Mouse (Mus musculus): ENCODE results near the gene Nek8. TPM values are rescaled to one million over a fixed set of nuclear protein-coding genes. Genes with fewer than 3 reads are reported as not detected.
A peak's percentile ranks its signal among the peaks of the same experiment; 100 is the strongest.
"Not testable (repeated sequence)": the region's sequence is repeated elsewhere in the genome, so short reads cannot be mapped to it uniquely, and the experiment has no call there.

Nek8 gene
- 1 to 10 TPM in 1 of 2 experiments, under 1 TPM in 1; 0.99 to 1.2 TPM for total RNA-seq (2021)
- long read RNA-seq, experiment 1, result 0 reads
- long read RNA-seq, experiment 2, result 0 reads

DNA sequence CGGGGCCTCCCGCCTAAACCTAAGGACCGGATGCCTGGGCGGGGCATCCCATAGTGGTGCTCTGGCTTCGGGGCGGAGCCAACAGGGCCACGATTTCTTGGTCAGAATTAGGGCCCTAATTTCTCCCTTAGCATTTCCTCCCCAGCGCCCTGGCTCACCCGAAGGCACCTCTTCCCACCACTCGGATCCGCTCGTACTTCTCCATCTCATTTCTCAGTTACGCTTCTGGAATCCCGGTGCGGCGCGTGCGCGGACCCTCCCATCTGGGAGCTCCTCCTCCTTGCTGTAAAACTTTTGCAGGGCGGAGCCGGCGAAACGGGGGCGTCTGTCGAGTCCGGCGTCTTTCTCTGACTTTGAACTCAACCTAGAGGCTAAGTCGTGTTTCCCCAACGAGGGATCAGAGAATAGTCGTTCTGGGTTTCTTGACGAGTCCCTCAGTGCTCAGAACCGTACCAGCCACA is at the start of gene Nek8, which contains the start of gene Tlcd1:
TSS of gene Nek8 (minus strand) at position 274 of the 461 bp plus-strand sequence.
TSS of gene Tlcd1 (plus strand) at position 310 of the 461 bp plus-strand sequence.
- peak; percentile 88 for DNase-seq

DNA sequence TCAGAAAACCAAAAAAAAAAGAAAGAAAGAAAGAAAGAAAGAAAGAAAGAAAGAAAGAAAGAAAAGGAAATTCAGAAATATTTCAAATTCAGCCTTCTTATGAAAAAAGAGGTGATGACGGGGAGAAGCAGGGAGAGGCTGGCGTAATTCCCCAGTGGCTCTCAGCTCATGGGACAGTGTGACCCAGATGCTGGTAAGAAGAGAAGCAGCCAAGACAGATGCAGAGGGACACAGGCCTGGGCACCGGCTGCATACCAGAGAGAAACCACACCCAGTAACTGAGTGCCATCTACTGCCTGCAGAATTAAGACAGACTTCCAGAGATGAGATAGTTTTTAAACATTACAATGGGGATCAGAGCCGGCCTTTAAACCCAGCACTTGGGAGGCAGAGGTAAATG is 47.1 kb upstream of the Nek8 start:
- peak; percentile 37 for DNase-seq

DNA sequence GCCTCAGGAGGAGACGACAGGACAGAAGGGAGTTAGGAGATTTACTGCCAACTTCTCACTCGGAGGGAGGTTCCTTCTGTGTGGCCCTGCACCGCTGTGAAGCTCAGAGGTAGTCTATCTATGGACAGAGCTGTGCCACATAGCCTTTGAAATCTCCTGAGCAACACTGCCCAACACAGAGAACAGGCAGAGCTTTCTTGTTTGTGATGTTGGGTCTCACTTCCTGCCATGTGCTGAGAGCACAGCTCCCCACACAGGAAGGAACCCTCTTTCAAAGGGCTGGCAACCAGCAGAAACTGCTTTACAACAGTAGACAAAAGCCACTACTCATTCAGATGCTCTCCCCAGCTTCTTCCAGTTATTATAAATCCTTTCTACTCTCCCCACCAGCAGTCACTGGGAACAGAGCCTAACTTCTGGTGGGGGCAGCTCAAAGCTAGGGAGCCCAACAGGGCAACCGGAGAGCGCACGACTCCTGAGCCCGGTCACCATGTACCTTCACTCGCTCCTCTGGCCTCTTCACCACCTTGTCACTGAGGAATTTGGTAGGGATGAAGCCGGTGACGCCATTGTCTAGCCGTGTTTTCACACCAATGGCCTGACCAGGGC is 39.3 kb upstream of the Nek8 start:
- no peak for DNase-seq

DNA sequence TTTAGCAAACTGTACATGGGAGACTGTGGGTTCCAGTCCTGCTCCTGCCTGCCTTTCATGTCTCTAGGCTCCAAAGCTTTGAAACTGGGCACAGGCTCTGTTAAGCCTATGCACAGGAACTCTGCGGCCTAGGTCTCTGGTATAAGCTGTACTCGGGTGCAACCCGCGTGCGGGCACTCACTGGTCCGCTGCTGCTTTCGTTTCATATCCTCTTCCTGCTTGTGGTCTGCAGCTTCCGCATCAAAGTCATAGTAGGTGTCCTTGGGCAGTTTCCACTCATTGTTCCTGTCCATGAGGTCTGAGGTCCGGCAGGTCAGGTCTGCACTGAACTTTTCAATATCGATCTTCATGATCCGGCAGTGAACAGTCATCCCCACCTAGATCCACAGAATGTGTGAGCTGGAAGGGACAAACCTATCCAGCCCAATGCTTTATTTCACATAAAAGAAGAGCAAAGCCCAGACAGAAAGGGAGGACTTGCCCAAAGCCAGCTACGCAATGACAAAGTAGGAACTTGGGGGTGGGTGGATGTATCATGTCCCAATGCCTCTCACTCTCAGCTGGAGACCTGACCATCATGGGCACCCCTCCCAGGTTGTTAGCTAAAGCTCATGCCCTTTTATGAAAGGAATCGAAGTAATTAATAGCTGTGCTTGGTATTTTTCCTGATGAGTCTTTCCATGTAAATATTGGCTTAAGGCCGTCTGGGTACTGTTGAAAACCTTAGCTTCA is 36.8 kb upstream of the Nek8 start:
- no peak for DNase-seq

GRCm38 (mm10) chr11:78211513-78211912 is 35.0 kb upstream of the Nek8 start:
- DNase-seq, result no peak

- DNase-seq, result no peak
Observed at GRCm38 (mm10) chr11:78210615-78211014, 34.1 kb upstream of the Nek8 start.

DNA sequence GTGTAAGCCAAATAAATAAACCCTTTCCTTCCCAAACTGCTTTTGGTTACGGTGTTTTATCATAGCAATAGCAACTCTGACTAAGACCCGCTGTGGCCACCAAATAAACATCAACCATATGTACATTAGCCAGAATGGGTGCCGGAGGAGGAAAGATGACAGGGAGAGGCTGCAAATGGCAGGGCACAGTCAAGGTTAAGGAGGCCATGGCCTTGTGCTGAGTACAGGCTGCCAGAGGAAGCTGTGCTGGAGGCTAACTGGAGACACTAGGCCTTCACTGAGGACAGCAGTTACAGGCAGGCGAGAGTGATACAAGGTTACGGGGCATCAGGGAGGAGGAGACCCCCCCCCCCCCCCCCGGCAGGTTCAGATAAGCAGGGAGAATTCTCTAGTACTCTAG is 33.4 kb upstream of the Nek8 start:
- DNase-seq, result no peak

GRCm38 (mm10) chr11:78207190-78207589 is 30.7 kb upstream of the Nek8 start:
- no peak for DNase-seq

DNA sequence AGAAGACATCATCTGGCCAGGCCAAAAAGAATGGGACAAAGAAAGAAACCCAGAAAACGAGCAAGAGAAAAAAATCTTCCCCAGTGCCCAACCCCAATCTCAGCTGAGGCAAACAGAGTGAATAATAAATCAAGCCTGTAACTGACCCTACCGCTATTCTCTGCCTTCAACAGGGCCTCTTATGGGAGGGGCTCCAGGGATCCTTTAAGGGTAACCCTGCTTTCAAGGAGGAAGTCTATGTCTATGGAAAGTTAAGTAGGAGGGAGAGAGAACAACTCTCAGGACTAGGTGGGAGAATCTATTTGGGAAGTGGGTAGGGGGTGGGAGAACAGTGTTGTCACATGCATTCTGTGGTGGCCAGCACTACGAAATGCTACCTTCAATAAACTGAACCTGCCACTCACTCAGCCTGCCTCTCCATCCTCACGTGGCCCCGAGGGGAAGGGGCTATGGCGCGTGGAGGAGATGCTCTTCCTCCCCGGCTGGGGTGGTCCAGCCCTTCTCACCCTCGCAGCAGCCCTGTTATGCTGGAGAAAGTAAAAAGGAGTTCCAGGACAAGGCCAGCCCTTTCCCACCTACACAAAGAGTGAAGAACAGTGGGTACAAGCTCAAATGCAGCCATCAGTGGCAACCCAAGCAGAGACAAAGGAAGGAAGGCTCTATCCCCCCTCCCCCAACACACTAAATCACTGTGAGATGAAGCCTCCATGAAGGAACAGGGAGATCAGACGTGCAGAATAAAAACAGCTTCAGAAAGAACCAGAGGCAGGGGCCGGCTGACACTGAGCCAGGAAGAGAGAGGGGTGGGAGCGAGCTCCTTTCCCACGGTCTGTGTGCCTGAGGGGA is 29.1 kb upstream of the Nek8 start:
- DNase-seq, result no peak

DNA sequence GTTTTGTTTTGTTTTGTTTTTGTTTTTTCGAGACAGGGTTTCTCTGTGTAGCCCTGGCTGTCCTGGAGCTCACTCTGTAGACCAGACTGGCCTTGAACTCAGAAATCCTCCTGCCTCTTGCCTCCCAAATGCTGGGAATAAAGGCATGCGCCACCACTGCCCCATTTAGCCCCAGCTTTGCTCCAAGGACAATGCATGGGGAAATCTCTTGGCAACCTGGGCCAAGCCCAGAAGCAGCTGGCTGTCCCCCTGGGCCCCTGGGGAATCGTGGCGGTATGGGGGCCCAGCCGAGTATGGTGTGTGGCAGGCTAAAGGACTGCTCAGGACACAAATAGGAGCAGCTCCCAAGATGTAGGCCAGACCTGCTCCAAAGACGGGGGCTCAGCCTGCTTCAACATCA is 27.8 kb upstream of the Nek8 start:
- DNase-seq, result no peak

DNA sequence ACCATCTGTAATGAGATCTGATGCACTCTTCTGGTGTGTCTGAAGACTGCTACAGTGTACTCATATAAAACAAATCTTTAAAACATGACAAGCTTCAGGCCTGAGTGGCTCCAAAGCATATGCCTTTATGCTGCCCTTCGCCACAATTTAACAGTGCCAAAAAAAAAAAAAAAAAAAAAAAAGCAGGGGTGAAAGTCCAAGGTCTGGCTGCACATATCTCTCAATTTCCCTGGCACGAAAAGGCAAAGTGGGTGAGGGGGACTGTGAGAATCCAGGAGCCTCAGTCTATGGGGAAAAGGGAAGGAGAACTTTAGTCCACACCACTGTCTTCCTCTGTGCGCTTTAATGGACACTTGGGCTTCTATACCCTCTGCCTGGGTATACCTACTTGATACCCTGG is 25.9 kb upstream of the Nek8 start:
- no peak for DNase-seq

DNA sequence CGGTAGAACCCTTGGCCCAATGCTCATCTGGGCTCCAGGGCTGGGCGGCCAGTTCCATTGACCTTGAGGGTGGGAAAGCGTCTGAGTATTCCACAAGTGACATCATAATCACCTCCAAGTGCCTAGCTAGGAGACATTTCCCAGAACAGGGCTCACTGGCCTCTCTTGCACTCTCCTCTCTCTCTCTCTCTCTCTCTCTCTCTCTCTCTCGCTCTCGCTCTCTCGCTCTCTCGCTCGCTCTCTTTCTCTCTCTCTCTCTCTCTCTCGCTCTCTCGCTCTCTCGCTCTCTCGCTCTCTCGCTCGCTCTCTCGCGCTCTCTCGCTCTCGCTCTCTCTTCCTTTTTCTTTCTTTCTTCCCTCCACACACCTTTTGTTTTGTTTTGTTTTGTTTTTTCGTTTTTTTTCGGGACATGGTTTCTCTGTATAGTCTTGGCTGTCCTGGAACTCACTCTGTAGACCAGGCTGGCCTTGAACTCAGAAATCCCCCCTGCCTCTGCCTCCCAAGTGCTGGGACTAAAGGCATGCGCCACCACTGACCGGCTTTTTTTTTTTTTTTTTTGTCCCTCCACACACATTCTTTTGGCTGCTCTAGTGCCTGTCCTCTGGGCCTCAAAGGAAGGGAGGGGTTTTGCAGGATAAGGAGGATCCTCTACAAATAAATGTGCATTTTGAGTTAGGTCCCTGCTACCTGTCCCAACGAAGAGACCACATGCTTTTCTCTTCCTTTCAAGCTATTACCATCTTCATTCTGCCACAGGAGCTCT is 18.8 kb upstream of the Nek8 start:
- no peak for DNase-seq

DNA sequence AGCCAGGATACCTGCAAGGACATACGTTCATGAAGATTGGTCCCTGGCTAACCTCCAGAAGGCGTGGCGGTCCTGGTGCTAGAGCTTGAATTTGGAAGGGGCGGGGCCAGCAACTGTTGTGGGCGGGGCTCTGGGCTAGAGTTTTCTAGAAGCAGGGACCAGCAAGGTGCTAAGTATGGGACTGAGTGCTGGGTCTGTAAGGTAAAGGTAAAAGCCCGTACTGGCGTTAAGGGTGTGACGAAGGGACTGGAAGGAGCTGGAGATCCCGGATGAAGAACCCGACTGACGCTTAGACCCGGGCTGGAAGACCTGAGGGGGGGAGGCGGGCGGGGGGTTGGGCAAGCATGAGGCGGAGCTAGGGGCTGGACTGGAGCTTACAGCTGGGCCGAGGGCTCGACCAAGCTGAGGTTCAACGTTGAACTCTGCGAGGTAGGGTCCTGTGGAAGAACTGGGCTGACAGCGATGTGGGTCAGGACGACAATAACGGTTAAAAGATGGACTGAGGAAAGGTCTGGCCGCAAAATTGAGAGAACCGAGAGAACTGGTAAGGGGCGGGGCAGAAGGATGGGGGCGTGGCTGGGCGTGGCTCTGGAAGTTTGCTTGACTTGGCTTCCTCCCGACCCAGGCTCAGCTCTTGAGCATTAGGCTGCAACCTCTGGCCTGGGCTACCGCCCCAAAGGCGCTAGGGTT is 18.1 kb upstream of the Nek8 start:
- peak; percentile 63 for DNase-seq

GRCm38 (mm10) chr11:78193113-78193512 is 16.6 kb upstream of the Nek8 start, which contains the start of gene Proca1:
Gene Proca1 (plus strand): TSS chr11:78193392.
- no peak for DNase-seq

DNA sequence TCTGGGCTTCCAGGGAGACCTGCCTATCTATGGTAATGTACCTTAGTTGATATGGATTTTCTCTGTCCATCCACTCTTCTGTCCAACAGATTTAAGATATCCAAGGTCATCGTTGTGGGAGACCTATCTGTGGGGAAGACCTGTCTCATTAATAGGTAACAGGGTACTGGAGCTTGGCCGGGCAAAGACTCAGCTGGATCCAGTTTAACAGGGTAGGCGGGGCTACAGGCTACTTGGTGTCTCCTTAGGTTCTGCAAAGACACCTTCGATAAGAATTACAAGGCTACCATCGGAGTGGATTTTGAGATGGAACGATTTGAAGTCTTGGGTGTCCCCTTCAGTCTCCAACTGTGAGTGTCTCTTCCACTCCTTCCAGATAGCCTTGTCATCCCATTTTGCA is 13.6 kb upstream of the Nek8 start:
- no peak for DNase-seq

DNA sequence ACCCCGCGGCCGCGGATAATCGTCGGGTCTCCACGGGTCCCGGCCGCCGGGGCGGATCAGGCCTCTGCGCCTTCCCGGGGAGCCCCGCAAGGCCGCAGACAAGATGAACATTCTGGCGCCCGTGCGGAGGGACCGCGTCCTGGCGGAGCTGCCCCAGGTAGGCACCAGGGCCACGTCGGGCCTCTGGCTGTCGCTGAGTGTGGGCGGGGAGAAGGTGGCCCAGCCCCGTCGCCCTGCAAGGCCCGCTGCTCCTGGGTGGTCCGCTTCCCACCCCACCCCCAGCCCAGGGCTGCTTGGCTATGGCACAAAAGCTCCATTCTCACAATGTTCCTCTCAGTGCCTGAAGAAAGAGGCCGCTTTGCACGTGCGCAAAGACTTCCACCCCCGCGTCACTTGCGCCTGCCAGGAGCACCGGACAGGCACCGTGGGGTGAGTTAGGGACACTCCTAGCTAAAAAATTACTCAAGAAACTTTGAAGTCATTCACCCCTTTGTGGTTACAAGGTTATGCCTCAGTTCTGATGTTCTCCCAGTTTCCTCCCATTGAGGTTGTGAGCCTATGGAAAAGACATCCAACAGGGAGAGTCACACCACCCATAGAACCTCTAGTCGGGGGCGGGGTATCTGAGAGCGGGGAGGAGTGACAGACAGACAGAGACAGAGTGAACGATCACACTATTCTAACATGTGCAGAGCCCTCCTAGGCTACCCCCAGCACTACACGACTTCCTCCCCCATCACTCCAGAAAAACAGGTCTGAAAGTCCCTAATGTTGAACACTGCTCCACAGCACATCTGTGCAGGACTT is 13.0 kb upstream of the Nek8 start:
- DNase-seq, result peak; percentile 53

- DNase-seq, result peak; percentile 79
Observed at GRCm38 (mm10) chr11:78188331-78189233, 12.1 kb upstream of the Nek8 start, which contains the start of gene Rab34. Gene Rab34 (plus strand): TSS chr11:78188430.

- DNase-seq, result not testable (repeated sequence)
Observed at GRCm38 (mm10) chr11:78184702-78185101, 8.2 kb upstream of the Nek8 start.

DNA sequence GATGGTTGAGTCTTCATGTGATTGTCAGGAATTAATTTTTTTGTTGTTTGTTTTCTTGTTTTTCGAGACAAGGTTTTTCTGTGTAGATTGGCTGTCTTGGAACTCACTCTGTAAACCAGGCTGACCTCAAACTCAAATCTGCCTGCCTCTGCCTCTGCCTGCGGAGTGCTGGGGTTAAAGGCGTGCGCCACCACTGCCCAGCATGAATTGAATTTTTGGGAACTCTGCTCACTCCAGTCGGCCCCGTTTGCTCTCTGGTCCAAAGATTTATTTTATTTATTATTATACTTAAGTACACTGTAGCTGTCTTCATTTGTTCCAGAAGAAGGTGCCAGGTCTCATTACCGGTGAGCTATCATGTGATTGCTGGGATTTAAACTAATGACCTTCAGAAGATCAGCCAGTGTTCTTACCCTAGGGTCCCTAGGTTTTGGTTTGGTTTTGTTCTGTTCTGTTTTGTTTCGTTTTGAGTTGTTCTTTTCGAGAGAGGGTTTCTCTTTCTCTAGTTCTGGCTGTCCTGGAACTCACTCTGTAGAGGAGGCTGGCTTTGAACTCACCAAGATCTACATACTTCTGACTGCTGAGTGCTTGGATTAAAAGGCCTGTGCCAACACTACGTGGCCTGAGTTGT is 7.5 kb upstream of the Nek8 start:
- DNase-seq, result no peak

Data from gastrocnemius, postnatal 25 days (tissue).